In genomic region chr4:82934308-82934707, GRCm38 (mm10) we compare ENCODE assay signal across 8 mouse cellular contexts. TPM values are rescaled to one million over a fixed set of nuclear protein-coding genes. Genes with fewer than 3 reads are reported as not detected.
DNase-seq lines count a peak whose midpoint lies in the region; ATAC-seq and TF ChIP-seq lines count a peak whose summit lies in the region.

No protein-coding gene starts in this region.

- H3K4me1 ChIP-seq in forebrain, postnatal 0 days (ENCODE audit: insufficient read depth) = 0 out of 2 replicates have a peak, but pooled peaks cover 3% of the 10 kb centered on the region
- H3K4me1 ChIP-seq in hindbrain, embryonic 16.5 days (ENCODE audit: control insufficient read depth, insufficient read depth, low read depth, low read length) = no peaks in the 10 kb centered on the region
- no peaks in the 10 kb centered on the region for H3K4me1 ChIP-seq in lung, embryonic 16.5 days (replicated peaks; ENCODE audit: control insufficient read depth, insufficient read depth, low read length)
- no peaks in the 10 kb centered on the region for H3K4me1 ChIP-seq in stomach, embryonic 15.5 days

- 5% methylated on average over 5 of the region's 5 CpGs for WGBS in forebrain, postnatal 0 days
- WGBS in hindbrain, embryonic 16.5 days = 6% methylated on average over 5 of the region's 5 CpGs
- 19% methylated on average over 5 of the region's 5 CpGs for WGBS in lung, embryonic 16.5 days
- WGBS in stomach, embryonic 15.5 days = 19% methylated on average over 5 of the region's 5 CpGs

- no peak overlapping the region for H3K4me3 ChIP-seq in forebrain, postnatal 0 days (ENCODE audit: low read depth, low read length)
- H3K4me3 ChIP-seq in hindbrain, embryonic 16.5 days (ENCODE audit: low read length) = no peak overlapping the region
- H3K4me3 ChIP-seq in lung, embryonic 16.5 days (ENCODE audit: low read length) = no peak overlapping the region
- no peak overlapping the region for H3K4me3 ChIP-seq in stomach, embryonic 15.5 days (replicated peaks)

- H3K27ac ChIP-seq in forebrain, postnatal 0 days (ENCODE audit: low read depth, low read length) = no peak overlapping the region
- no peak overlapping the region for H3K27ac ChIP-seq in hindbrain, embryonic 16.5 days (ENCODE audit: low read depth, low read length)
- no peak overlapping the region for H3K27ac ChIP-seq in lung, embryonic 16.5 days (ENCODE audit: low read length)
- H3K27ac ChIP-seq in stomach, embryonic 15.5 days = no peak overlapping the region

- H3K36me3 ChIP-seq in forebrain, postnatal 0 days (ENCODE audit: insufficient read depth) = no peaks in the 10 kb centered on the region
- no peaks in the 10 kb centered on the region for H3K36me3 ChIP-seq in hindbrain, embryonic 16.5 days (ENCODE audit: control insufficient read depth, insufficient read depth, low read length)
- H3K36me3 ChIP-seq in lung, embryonic 16.5 days (ENCODE audit: control insufficient read depth, insufficient read depth, low read length) = no peaks in the 10 kb centered on the region
- H3K36me3 ChIP-seq in stomach, embryonic 15.5 days = no peaks in the 10 kb centered on the region

- TF ChIP-seq CTCF in forebrain, postnatal 0 days (IDR thresholded peaks at IDR 0.05; ENCODE audit: low read depth) = peak; percentile 67

- H3K9me3 ChIP-seq in forebrain, postnatal 0 days (ENCODE audit: low read length) = no peaks in the 10 kb centered on the region
- no peaks in the 10 kb centered on the region for H3K9me3 ChIP-seq in hindbrain, embryonic 16.5 days (ENCODE audit: control insufficient read depth, low read length)
- no peaks in the 10 kb centered on the region for H3K9me3 ChIP-seq in lung, embryonic 16.5 days (ENCODE audit: control insufficient read depth, low read length)
- no peaks in the 10 kb centered on the region for H3K9me3 ChIP-seq in stomach, embryonic 15.5 days

- no peak overlapping the region for H3K9ac ChIP-seq in forebrain, postnatal 0 days
- H3K9ac ChIP-seq in hindbrain, embryonic 16.5 days (ENCODE audit: low read depth, low read length) = no peak overlapping the region
- no peak overlapping the region for H3K9ac ChIP-seq in lung, embryonic 16.5 days (ENCODE audit: low read length)
- H3K9ac ChIP-seq in stomach, embryonic 15.5 days = no peak overlapping the region

- ATAC-seq in forebrain, postnatal 0 days = peak; percentile 94
- peak; percentile 95 for ATAC-seq in hindbrain, embryonic 16.5 days
- ATAC-seq in lung, embryonic 16.5 days (ENCODE audit: low read depth) = peak; percentile 87
- ATAC-seq in stomach, embryonic 15.5 days (ENCODE audit: insufficient read depth, low FRiP score, low read depth) = peak; percentile 81

- intact Hi-C loops in left cerebral cortex, postnatal 14 days (cut with DNase I) = loop anchor here (5.0 to 10.0 kb wide), 5 partner anchors 77 to 1750 kb away; partner anchors contain the start of gene Zdhhc21
- intact Hi-C loops in left cerebral cortex, postnatal 36 days (cut with DNase I) = loop anchor here (2.0 to 5.0 kb wide), 5 partner anchors 77 to 1367 kb away; partner anchors contain the start of gene Zdhhc21

- DNase-seq in left cerebral cortex, postnatal 14 days (ENCODE audit: low spot score in 2 of 2) = peak; percentile 40 to 56
- DNase-seq in left cerebral cortex, postnatal 36 days (ENCODE audit: low spot score in 2 of 2) = no peak
- DNase-seq in cerebellum, adult 11-12 months = peak; percentile 36
- peak; percentile 76 for DNase-seq in forebrain, postnatal 0 days
- no peak for DNase-seq in spleen, adult 18-20 months

- no peaks in the 10 kb centered on the region for H3K27me3 ChIP-seq in forebrain, postnatal 0 days (ENCODE audit: insufficient read depth, low read length)
- no peaks in the 10 kb centered on the region for H3K27me3 ChIP-seq in hindbrain, embryonic 16.5 days (replicated peaks; ENCODE audit: control insufficient read depth, insufficient read depth, low read length)
- H3K27me3 ChIP-seq in lung, embryonic 16.5 days (ENCODE audit: control insufficient read depth, insufficient read depth, low read depth, low read length) = no peaks in the 10 kb centered on the region
- H3K27me3 ChIP-seq in stomach, embryonic 15.5 days (replicated peaks) = no peaks in the 10 kb centered on the region

- H3K4me2 ChIP-seq in forebrain, postnatal 0 days (ENCODE audit: low read depth) = 0 out of 2 replicates have a peak overlapping the region, but pooled peaks have one; percentile 24
- H3K4me2 ChIP-seq in hindbrain, embryonic 16.5 days (ENCODE audit: low read length) = no peak overlapping the region; the same call in 1 of the 2 replicates
- H3K4me2 ChIP-seq in lung, embryonic 16.5 days (ENCODE audit: low read depth, low read length) = no peak overlapping the region; the same call in 1 of the 2 replicates
- no peak overlapping the region for H3K4me2 ChIP-seq in stomach, embryonic 15.5 days

RNA-seq across cellular contexts. Expression of gene Cer1, which starts 49.4 kb away (rescaled TPM):
- under 1 TPM; 0.40 to 0.51 TPM for total RNA-seq in left cerebral cortex, postnatal 14 days (2021)
- under 1 TPM; 0.29 to 0.42 TPM for total RNA-seq in left cerebral cortex, postnatal 36 days (2021)
- 0.15 and 0.19 TPM in 2 replicates for total RNA-seq in forebrain, postnatal 0 days (2014; rRNA removed)
- 0.08 TPM in 1 of 2 replicates, not detected in the other for polyA plus RNA-seq in forebrain, postnatal 0 days (2015; fragmentation: Nextera tagmentation; extraction: Ambion mirVana)
- 0.18 TPM in 1 of 2 replicates, not detected in the other for polyA plus RNA-seq in hindbrain, embryonic 16.5 days (2015; fragmentation: Nextera tagmentation; extraction: Ambion mirVana)
- 0.24 and 0.25 TPM in 2 replicates for polyA plus RNA-seq in lung, embryonic 16.5 days (2015; fragmentation: Nextera tagmentation; extraction: Ambion mirVana)
- 0.14 and 0.34 TPM in 2 replicates for polyA plus RNA-seq in stomach, embryonic 15.5 days (2015; fragmentation: Nextera tagmentation; extraction: Ambion mirVana)

Comparison
In these comparisons a context has a peak if more than half of its experiments do, and no peak if none do; other contexts are left out.
1. DNase-seq: peak in left cerebral cortex, postnatal 14 days (2 of 2), cerebellum, adult 11-12 months (single experiment) and forebrain, postnatal 0 days (single experiment); none in left cerebral cortex, postnatal 36 days (0 of 2) and spleen, adult 18-20 months (0 of 2).
2. Peak in every context shown above with its lines, with median percentiles within 50 percentile points of each other: ATAC-seq.